Mouse (Mus musculus): Measurements from ENCODE around the gene Klf17.

Klf17 gene

GRCm38 (mm10) chr4:117765416-117765815 lies at the start of gene Klf17:
Gene Klf17 (minus strand): TSS chr4:117765648.
- WGBS: 79% methylated on average over 12 of the region's 12 CpGs

GRCm38 (mm10) chr4:117814333-117814732 lies 48.9 kb upstream of the Klf17 start:
- WGBS: 63% methylated on average over 4 of the region's 4 CpGs

- WGBS: 60% methylated on average over 9 of the region's 9 CpGs
Measured at GRCm38 (mm10) chr4:117813591-117814192, 48.2 kb upstream of the Klf17 start.

- WGBS: 20% methylated on average over 2 of the region's 2 CpGs
Measured at GRCm38 (mm10) chr4:117810933-117811332, 45.5 kb upstream of the Klf17 start.

DNA sequence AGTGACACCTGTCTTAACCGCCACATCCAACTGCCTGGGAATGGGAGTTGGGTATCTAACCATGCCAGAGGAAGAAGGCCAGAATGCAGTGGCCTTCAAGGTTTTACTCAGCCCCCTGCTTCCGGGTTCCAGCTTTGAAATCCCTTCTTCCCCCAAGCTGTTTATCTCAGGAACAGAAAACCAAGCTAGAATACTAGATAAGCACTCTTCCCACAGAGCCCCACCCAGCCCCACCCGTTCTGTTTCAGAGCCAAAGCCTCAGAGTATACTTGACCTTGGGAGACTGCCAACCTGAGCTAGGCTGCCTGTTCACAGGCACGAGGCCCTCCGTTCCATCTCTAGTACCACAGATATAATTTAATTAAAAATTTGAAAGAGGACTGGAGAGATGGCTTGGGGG lies 41.5 kb upstream of the Klf17 start:
- 71% methylated on average over 5 of the region's 5 CpGs for WGBS

DNA sequence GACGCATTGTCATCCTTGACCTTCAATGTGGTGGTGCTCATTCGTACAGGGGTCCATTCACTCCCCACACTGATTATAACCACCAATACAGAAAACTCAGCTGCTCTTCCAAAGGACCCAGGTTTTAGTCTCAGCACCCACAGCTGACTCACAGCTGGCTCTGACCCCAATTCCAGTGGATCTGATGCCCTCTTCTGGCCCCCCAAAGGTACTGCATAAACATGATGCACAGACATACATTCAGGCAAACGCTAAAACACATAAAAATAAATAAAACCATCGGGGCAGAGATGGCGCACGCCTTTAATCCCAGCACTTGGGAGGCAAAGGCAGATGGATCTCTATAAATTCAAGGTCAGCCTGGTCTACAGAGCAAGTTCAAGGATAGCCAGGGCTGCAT lies 34.5 kb upstream of the Klf17 start:
- WGBS: 83% methylated on average over 6 of the region's 6 CpGs

DNA sequence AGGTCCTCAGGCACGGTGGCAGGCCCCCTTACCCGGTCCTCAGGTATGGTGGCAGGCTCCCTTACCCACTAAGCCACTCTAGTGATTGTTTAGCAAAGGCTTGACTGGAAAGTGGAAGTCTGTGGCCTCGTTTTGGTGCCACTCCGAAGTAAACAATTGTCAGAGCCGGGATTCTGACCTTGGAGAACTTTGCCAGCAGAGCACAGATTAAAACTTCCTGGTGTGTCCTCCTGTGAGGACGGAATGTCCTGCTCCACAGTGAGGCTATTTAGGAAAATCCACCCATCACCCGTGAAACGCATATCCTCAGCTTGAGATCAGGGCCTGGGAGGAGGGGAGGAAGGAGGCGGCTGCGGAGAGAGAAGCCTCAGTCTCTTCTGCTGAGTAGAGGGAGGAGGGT lies 22.9 kb upstream of the Klf17 start:
- WGBS: 74% methylated on average over 10 of the region's 10 CpGs

DNA sequence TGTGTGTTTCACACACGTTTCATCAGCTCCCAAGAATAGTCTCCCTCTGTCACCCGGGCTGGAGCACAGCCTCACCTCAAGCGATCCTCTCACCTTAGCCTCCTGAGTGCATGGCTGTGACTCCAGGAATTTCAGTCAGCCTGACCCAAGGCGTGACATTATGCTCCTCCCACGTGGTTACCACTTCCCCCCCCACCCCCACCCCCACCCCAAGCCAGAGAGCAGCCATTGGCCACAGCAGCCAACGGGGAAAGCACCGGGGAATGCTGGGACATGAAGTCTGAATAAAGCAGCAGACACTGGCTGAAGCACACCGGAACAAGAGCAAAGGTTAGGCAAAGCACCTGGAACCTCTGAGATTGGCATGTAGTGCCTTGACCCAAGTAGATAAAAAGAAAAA lies 21.5 kb upstream of the Klf17 start:
- 40% methylated on average over 8 of the region's 8 CpGs for WGBS

DNA sequence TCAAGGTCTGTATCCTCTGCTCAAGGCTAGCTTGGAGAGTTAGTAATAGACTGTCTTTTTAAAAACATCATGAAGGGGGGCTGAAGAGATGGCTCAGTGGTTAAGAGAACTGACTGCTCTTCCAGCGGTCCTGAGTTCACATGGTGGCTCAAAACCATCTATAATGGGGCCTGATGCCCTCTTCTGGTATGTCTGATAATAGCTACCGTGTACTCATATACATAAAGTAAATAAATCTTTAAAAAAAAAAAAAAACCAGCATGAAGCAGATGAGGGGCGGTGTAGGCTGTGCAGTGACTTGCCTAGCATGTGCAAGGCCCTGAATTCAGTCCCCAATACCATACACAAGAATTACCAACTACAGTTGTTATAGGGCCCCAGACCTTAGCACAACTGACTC lies 17.5 kb upstream of the Klf17 start:
- WGBS: 77% methylated on average over 3 of the region's 3 CpGs

DNA sequence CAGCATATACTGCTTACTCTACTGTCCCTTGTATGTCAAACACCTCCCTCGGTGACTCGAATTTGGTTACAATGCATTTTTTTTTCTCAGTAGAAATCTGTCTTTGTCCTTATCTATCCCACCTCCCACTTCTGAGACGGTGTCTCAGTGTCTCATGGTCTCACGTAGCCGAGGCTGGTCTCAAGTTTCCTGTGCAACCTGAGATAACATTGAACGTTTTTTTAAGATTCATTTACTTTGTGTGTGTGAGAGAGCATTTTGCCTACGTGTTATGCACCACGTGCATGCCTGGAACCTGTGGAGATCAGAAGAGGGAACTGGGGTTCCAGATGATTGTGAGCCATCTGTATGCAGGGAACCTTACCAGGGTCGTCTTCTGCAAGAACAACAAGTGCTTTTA lies 7.5 kb upstream of the Klf17 start:
- 77% methylated on average over 9 of the region's 9 CpGs for WGBS

DNA sequence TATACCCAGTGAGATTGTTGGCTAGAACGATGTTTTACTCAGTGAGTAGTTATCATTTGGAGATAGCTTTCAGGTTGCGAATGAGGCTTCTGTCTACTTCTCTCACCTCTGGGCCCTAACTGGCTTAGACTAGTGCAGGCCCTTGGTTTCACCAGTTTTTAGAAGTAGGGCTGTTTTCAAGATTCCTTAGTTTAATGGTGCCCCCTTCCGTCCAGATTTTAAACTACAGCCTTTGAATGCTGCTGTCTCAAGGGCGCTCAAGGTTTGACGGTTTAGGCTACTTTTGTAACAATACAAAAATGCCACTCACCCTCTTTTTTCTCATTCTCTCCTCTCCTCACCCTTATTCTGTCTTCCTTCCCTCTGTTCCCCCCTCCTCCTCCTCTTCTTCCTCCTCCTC lies 5.5 kb upstream of the Klf17 start:
- WGBS: 25% methylated on average over 5 of the region's 5 CpGs

GRCm38 (mm10) chr4:117760151-117760550 lies 5.3 kb downstream of the Klf17 start:
- 91% methylated on average over 5 of the region's 5 CpGs for WGBS

DNA sequence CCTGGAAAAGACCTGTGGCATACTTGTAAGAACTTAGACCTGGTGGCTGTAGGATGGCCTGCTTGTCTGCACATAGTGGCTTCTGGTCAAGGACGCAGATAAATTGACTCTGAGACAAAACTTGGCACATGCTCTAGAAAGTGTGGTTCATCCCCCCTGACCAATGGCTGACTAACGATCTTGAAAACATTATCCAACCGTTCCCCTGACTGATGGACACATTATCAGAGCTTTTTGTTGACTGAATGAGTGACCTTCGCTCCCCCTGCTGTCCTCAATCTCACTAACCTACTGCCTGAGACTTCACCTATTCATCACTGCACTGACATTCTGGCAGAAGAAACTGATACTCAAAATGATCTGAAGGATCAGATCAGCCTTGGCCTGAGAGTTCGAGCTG lies 13.0 kb downstream of the Klf17 start:
- 83% methylated on average over 5 of the region's 5 CpGs for WGBS

DNA sequence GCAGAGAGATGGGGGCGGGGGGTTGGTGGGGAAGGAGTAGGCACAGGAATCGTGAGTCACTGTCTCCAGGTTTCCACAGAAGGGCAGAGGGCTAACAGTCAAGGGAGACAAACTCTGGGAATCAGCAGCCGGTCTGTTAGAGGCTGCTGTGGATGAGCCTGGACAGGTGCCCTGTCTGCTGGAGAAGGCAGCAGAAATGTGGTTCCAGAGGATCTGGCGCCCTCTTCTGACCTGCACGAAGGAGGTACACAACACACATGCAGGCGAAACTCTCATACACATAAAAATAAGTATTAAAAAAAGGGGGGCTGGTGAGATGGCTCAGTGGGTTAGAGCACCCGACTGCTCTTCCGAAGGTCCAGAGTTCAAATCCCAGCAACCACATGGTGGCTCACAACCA lies 27.9 kb downstream of the Klf17 start:
- WGBS: 53% methylated on average over 8 of the region's 8 CpGs

DNA sequence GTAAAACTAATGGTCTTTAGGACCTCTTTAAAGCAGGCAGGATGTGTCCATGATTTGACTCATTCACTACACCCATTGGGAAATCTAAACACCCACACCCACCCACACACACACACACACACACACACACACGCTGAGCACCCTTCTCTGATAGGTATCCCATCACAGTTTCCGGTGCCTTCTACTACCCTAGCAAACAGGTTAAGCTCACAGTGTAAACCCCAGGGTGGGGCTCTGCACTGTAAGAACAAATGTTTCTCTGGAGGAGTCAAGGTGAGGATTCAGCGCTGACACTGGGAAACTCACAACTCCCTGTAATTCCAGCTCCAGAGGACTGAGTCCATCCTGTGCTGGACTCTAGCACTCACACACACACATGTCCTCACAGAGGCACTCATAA lies 33.5 kb downstream of the Klf17 start:
- 82% methylated on average over 3 of the region's 3 CpGs for WGBS

- 91% methylated on average over 1 of the region's 1 CpGs for WGBS
Measured at GRCm38 (mm10) chr4:117724112-117724511, 41.3 kb downstream of the Klf17 start, which contains the start of gene Gm12845. Gene Gm12845 (plus strand): TSS chr4:117724412.

DNA sequence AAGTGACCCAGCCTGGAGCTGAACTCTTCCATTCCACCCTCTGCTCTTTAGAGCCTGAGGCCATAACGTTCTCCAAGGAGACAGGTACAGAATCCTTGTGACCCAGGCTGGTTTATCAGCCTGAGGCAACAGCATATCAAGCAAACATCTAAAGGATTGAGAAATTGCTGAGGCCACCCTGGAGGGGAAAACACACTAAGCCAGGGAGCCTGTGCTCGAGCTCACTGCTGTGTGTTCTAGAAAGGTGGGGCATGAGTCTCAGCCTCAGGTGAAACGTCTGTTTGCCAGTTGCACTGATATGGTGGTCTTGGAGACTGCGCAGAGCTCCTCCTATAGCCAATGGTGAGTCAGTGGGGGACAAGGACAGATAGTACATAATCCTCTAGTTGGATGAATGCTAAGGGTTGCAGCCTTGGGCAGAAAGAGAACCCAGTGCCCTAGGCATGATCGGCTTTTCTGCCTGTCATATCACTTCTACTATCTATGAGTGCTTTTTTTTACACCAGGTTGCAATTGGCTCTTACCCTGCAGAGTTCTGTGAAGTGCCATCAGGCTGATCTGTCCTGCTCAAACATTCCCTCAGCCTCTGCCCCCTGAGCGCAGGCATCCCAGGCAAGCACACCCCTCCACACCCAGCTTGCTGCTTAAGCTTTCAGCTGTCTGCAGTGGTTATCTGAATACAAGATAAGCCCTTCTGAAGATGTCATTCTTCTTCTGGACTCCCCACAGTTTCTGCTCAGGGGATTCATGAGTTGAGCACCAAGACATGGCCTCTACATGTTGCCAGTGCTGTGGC lies 51.9 kb downstream of the Klf17 start:
- 88% methylated on average over 6 of the region's 6 CpGs for WGBS

DNA sequence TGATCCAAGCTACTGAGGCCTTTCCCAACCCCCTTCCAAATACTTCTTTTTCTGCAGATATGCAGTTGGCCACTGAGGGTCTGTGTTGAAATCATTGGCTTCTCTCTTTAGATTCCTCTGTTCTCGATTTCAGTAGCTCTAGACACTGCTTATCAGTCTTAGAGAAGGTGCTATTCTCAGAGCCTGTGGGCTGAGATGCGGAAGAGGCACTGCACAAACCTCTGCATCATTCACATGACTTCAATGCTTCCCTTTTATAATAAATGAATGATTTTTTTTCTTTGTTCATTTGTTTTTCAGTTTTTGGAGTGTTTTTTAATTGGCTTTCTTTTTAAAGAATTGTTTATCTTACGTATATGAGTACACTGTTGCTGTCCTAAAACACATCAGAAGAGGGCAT lies 53.1 kb downstream of the Klf17 start:
- WGBS: 77% methylated on average over 3 of the region's 3 CpGs

DNA sequence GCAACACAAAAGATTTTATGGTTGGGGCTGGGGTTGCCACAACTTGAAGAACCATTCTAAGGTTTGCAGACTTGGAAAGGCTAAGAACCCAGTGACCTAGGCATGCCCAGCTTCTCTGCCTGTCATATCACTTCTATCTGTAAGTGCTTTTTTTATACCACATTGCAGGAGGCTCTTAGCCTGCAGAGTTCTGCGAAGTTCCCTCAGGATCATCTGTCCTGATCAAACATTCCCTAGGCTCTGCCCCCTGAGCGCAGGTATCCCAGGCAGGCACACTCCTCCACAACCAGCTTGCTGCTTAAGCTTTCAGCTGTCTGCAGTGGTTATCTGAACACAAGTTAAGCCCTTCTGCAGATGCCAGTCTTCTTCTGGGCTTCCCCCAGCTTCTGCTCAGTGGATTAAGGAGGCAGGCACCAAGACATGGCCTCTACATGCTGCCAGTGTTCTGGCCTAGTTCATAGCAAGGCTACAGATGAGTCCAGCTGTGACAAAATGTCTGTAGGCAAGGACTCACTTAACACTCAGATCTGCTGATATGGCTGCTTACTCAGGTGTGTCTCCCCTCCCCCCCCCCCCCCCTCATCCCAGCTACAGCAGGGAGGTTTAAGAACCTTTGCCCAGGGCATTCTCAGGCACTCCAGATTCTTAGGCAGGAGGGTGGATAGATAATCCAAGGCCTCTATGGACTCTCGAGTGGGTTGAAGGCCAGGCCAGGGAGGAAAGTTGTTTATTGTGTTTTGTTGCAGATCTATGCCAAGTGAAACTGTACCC lies 56.5 kb downstream of the Klf17 start:
- 80% methylated on average over 3 of the region's 3 CpGs for WGBS
